Mouse (Mus musculus) lung, adult 2 months (tissue): ENCODE measurements around the gene Anapc15.

Source experiments
- CTCF ChIP-seq: fragments of 200-500 bp; IDR thresholded peaks from 2 replicates; pipeline ENCODE4 v1.5.1; 2011; ENCODE audit warnings: mild to moderate bottlenecking, low read length, control low read depth; ENCODE audit not compliant: insufficient read depth
- POLR2A ChIP-seq: fragments of 200-500 bp; IDR thresholded peaks from 2 replicates; pipeline ENCODE4 v1.6.1; 2011; ENCODE audit warnings: low read depth, mild to moderate bottlenecking, control low read depth, low read length, borderline replicate concordance; ENCODE audit errors: extremely low read depth

GRCm38 (mm10) chr7:101821571-101822501 is 41.7 kb upstream of the Anapc15 start:
- 0 out of 2 replicates have a peak, but pooled peaks have one; percentile 3 for TF ChIP-seq POLR2A
- TF ChIP-seq CTCF, result no peak
